Mouse (Mus musculus) hindbrain, embryonic 16.5 days (tissue): Measurements from ENCODE around the gene Flnb. TPM values are rescaled to one million over a fixed set of nuclear protein-coding genes. Genes with fewer than 3 reads are reported as not detected.

Experiments
- ATAC-seq: fragments of 200-750 bp; cut with Nextera tagmentation; 2 replicates; pipeline ENCODE4 v1.8.0; 2017; ENCODE audit warnings: moderate TSS enrichment, moderate library complexity
- H3K27ac ChIP-seq: fragments of 300-500 bp; sonication (generic); 2 replicates; pipeline ENCODE4 v1.5.1; 2014; ENCODE audit warnings: low read depth, mild to moderate bottlenecking, control low read depth, low read length, moderate library complexity
- H3K27me3 ChIP-seq: fragments of 300-500 bp; sonication (generic); replicated peaks from 2 replicates; pipeline ENCODE4 v1.6.1; 2014; ENCODE audit warnings: low read length; ENCODE audit not compliant: control insufficient read depth, insufficient read depth
- H3K36me3 ChIP-seq: fragments of 300-500 bp; sonication (generic); 2 replicates; pipeline ENCODE4 v1.6.1; 2014; ENCODE audit warnings: mild to moderate bottlenecking, low read length, moderate library complexity, mixed read lengths; ENCODE audit not compliant: control insufficient read depth, insufficient read depth
- H3K4me1 ChIP-seq: fragments of 300-500 bp; sonication (generic); 2 replicates; pipeline ENCODE4 v1.6.1; 2014; ENCODE audit warnings: low read depth, low read length; ENCODE audit not compliant: control insufficient read depth, insufficient read depth
- H3K4me2 ChIP-seq: fragments of 300-500 bp; sonication (generic); 2 replicates; pipeline ENCODE4 v1.6.1; 2014; ENCODE audit warnings: mild to moderate bottlenecking, low read length, control low read depth, moderate library complexity
- H3K4me3 ChIP-seq: fragments of 300-500 bp; sonication (generic); 2 replicates; pipeline ENCODE4 v1.5.1; 2014; ENCODE audit warnings: mild to moderate bottlenecking, low read length, control low read depth, moderate library complexity
- H3K9ac ChIP-seq: fragments of 300-500 bp; sonication (generic); 2 replicates; pipeline ENCODE4 v1.6.1; 2014; ENCODE audit warnings: low read depth, mild to moderate bottlenecking, control low read depth, low read length, moderate library complexity
- H3K9me3 ChIP-seq: fragments of 300-500 bp; sonication (generic); 2 replicates; pipeline ENCODE4 v1.6.1; 2014; ENCODE audit warnings: mild to moderate bottlenecking, low read length, moderate library complexity; ENCODE audit not compliant: control insufficient read depth
- WGBS: fragments of 180-500 bp; shearing (Covaris S2); extraction: QIAGEN DNeasy Blood & Tissue Kit; methylation state at CpG from one replicate; pipeline ENCODE4 v1.1.7; 2014; 5-methylcytosine and 5-hydroxymethylcytosine counted together
- polyA plus RNA-seq: library from polyadenylated mRNA; unstranded; fragments of >200 nt; fragmentation: Nextera tagmentation; extraction: Ambion mirVana; gene quantifications from 2 replicates; pipeline ENCODE4 v1.2.1, GENCODE M21; 2015

The Flnb gene
- polyA plus RNA-seq, 1 experiment from 2014 or later: 6.3 TPM

GRCm38 (mm10) chr14:7954071-7954471, 136.3 kb downstream of the Flnb start:
- ATAC-seq: 0 out of 2 replicates have a peak, but pooled peaks have one; percentile 18
- H3K27me3 ChIP-seq: no peaks in the 10 kb centered on the region
- no peaks in the 10 kb centered on the region for H3K9me3 ChIP-seq
- 0 out of 2 replicates have a peak overlapping the region, but pooled peaks have one; percentile 4 for H3K27ac ChIP-seq
- H3K4me1 ChIP-seq: no peaks in the 10 kb centered on the region
- WGBS: 39% methylated on average over 6 of the region's 6 CpGs
- no peak overlapping the region for H3K4me3 ChIP-seq
- H3K36me3 ChIP-seq: peaks cover 10% of the 10 kb centered on the region
- no peak overlapping the region for H3K4me2 ChIP-seq
- no peak overlapping the region for H3K9ac ChIP-seq

DNA sequence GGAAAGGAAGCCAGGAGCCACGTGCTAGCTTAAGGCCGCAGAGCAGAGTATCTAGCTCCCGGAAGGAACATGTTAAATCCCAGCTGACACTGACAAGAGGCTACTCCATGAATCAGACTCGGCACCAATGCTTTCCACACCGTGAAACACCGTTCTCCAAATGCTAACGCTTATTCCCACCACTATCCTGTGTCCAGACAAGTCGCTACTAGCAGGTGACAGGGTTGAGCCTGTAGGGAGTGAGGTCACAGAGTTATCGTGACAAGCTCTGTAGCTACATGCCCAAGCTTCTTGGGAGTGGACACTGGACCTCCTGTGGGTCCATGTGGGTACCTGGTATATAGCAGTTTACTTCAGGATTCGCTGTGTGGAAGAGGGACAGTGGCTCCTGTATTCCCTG, 138.7 kb downstream of the Flnb start:
- Histone ChIP-seq H3K9me3 (no peaks in the 10 kb centered on the region), H3K4me3 (no peak overlapping the region), H3K4me1 (no peaks in the 10 kb centered on the region), H3K4me2 (no peak overlapping the region), H3K9ac (no peak overlapping the region), H3K27me3 (no peaks in the 10 kb centered on the region), H3K36me3 (no peaks in the 10 kb centered on the region), H3K27ac (no peak overlapping the region)
- WGBS: 80% methylated on average over 10 of the region's 10 CpGs
- ATAC-seq: no peak

- WGBS: 47% methylated on average over 9 of the region's 9 CpGs
- H3K27ac ChIP-seq: no peak within 1 kb of the TSS
- no peak within 1 kb of the TSS for H3K4me2 ChIP-seq
- peak; percentile 35; the same call in 1 of the 2 replicates for ATAC-seq
- no peaks in the 10 kb centered on the region for H3K9me3 ChIP-seq
- no peak within 1 kb of the TSS for H3K9ac ChIP-seq
- no peak within 1 kb of the TSS for H3K4me3 ChIP-seq
- no peaks in the 10 kb centered on the region for H3K4me1 ChIP-seq
- H3K27me3 ChIP-seq: no peaks in the 10 kb centered on the region
- no peaks in the 10 kb centered on the region for H3K36me3 ChIP-seq
These were observed 139.3 kb downstream of the Flnb start, which contains the start of gene Gm45521 for GRCm38 (mm10) chr14:7957049-7957448. Gene Gm45521 (plus strand): TSS chr14:7957288.

- no peak overlapping the region for H3K4me2 ChIP-seq
- H3K4me1 ChIP-seq: no peaks in the 10 kb centered on the region
- H3K36me3 ChIP-seq: no peaks in the 10 kb centered on the region
- 0 out of 2 replicates have a peak, but pooled peaks cover 2% of the 10 kb centered on the region for H3K27me3 ChIP-seq
- H3K4me3 ChIP-seq: no peak overlapping the region
- H3K27ac ChIP-seq: no peak overlapping the region
- peak; percentile 40; the same call in 1 of the 2 replicates for ATAC-seq
- no peaks in the 10 kb centered on the region for H3K9me3 ChIP-seq
- WGBS: 52% methylated on average over 11 of the region's 11 CpGs
- H3K9ac ChIP-seq: no peak overlapping the region
These were observed 142.9 kb downstream of the Flnb start for GRCm38 (mm10) chr14:7960616-7961015.

- no peaks in the 10 kb centered on the region for H3K4me1 ChIP-seq
- H3K4me3 ChIP-seq: no peak overlapping the region
- no peaks in the 10 kb centered on the region for H3K9me3 ChIP-seq
- no peak for ATAC-seq
- H3K36me3 ChIP-seq: no peaks in the 10 kb centered on the region
- 40% methylated on average over 5 of the region's 5 CpGs for WGBS
- H3K27ac ChIP-seq: no peak overlapping the region
- 0 out of 2 replicates have a peak, but pooled peaks cover 2% of the 10 kb centered on the region for H3K27me3 ChIP-seq
- no peak overlapping the region for H3K4me2 ChIP-seq
- H3K9ac ChIP-seq: no peak overlapping the region
These were observed 144.0 kb downstream of the Flnb start for GRCm38 (mm10) chr14:7961714-7962113.

DNA sequence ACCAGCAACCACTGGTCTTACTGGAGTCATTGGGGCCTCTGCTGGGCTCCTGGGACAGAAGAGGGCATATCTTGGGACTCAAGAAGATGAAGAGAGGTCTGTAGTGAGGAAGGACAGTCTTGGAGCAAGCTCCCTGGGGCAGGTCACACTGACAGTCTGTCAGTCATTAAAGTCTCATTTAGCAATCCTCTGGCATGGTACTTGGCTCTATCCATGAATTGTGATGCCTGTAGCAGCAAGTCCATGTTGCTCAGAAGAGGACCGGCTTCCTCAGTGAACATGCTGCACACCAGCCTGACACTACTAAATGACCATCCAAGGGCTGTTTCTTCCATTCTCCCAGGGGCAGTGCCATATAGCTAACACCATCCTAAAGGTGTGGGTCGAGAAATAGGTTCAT, 144.9 kb downstream of the Flnb start:
- no peak overlapping the region for H3K4me2 ChIP-seq
- WGBS: 89% methylated on average over 2 of the region's 2 CpGs
- H3K4me1 ChIP-seq: no peaks in the 10 kb centered on the region
- H3K4me3 ChIP-seq: no peak overlapping the region
- 0 out of 2 replicates have a peak, but pooled peaks cover 2% of the 10 kb centered on the region for H3K27me3 ChIP-seq
- ATAC-seq: no peak
- no peak overlapping the region for H3K9ac ChIP-seq
- no peaks in the 10 kb centered on the region for H3K36me3 ChIP-seq
- H3K9me3 ChIP-seq: no peaks in the 10 kb centered on the region
- no peak overlapping the region for H3K27ac ChIP-seq

DNA sequence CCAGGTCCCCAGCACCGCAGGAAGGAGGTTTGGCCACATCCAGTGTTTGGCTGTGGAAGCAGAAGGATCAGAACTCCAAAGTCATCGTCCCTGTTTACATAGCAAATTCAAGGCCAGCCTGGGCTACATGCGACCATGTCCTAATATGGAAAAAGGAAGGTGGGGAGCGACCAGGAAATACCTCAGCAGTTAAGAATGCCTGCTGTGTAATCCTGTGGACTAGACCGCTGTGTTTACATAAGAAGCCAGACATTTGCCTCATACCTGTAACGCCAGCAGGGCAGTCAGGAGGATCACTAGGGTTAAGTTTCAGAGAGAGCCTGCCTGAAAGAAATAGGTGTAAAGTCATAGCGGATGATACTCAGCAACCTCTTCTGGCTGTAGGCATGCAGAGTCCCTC, 145.4 kb downstream of the Flnb start:
- Histone ChIP-seq H3K27ac (no peak overlapping the region), H3K9ac (no peak overlapping the region), H3K4me3 (no peak overlapping the region), H3K9me3 (no peaks in the 10 kb centered on the region), H3K36me3 (no peaks in the 10 kb centered on the region), H3K4me2 (no peak overlapping the region), H3K4me1 (no peaks in the 10 kb centered on the region), H3K27me3 (0 out of 2 replicates have a peak, but pooled peaks cover 2% of the 10 kb centered on the region)
- 67% methylated on average over 7 of the region's 7 CpGs for WGBS
- no peak for ATAC-seq

- peak; percentile 81 for ATAC-seq
- H3K27ac ChIP-seq: no peak overlapping the region
- H3K4me3 ChIP-seq: no peak overlapping the region
- H3K27me3 ChIP-seq: 0 out of 2 replicates have a peak, but pooled peaks cover 2% of the 10 kb centered on the region
- H3K4me1 ChIP-seq: no peaks in the 10 kb centered on the region
- WGBS: 57% methylated on average over 11 of the region's 11 CpGs
- H3K9me3 ChIP-seq: no peaks in the 10 kb centered on the region
- H3K9ac ChIP-seq: no peak overlapping the region
- no peaks in the 10 kb centered on the region for H3K36me3 ChIP-seq
- H3K4me2 ChIP-seq: no peak overlapping the region
These were observed 146.6 kb downstream of the Flnb start for GRCm38 (mm10) chr14:7964219-7964889.

GRCm38 (mm10) chr14:7971889-7972493, 154.2 kb downstream of the Flnb start:
- Histone ChIP-seq H3K36me3 (no peaks in the 10 kb centered on the region), H3K9ac (no peak overlapping the region), H3K9me3 (no peaks in the 10 kb centered on the region), H3K4me2 (no peak overlapping the region), H3K4me3 (no peak overlapping the region), H3K4me1 (no peaks in the 10 kb centered on the region), H3K27ac (no peak overlapping the region), H3K27me3 (no peaks in the 10 kb centered on the region)
- no peak for ATAC-seq
- 54% methylated on average over 10 of the region's 10 CpGs for WGBS
